Comparison of ENCODE assay signal across 8 mouse cellular contexts in genomic region chr11:50225611-50226378, GRCm38 (mm10). TPM values are rescaled to one million over a fixed set of nuclear protein-coding genes. Genes with fewer than 3 reads are reported as not detected.
DNase-seq lines count a peak whose midpoint lies in the region; ATAC-seq lines count a peak whose summit lies in the region.

No protein-coding gene starts in this region.

- peaks cover 17% of the 10 kb centered on the region for H3K4me1 ChIP-seq in embryonic facial prominence, embryonic 11.5 days (ENCODE audit: control insufficient read depth, insufficient read depth, low read length)
- H3K4me1 ChIP-seq in hindbrain, embryonic 10.5 days (replicated peaks): peaks cover 71% of the 10 kb centered on the region
- H3K4me1 ChIP-seq in limb, embryonic 13.5 days: peaks cover 54% of the 10 kb centered on the region
- peaks cover 39% of the 10 kb centered on the region for H3K4me1 ChIP-seq in midbrain, embryonic 16.5 days (ENCODE audit: control insufficient read depth, insufficient read depth, low read length)

- no peaks in the 10 kb centered on the region for H3K9me3 ChIP-seq in embryonic facial prominence, embryonic 11.5 days (replicated peaks; ENCODE audit: control insufficient read depth, low read length)
- no peaks in the 10 kb centered on the region for H3K9me3 ChIP-seq in hindbrain, embryonic 10.5 days
- no peaks in the 10 kb centered on the region for H3K9me3 ChIP-seq in limb, embryonic 13.5 days
- no peaks in the 10 kb centered on the region for H3K9me3 ChIP-seq in midbrain, embryonic 16.5 days (replicated peaks; ENCODE audit: control insufficient read depth, low read length, poor library complexity, severe bottlenecking)

- ATAC-seq in embryonic facial prominence, embryonic 11.5 days (replicated peaks; ENCODE audit: insufficient number of reproducible peaks, low FRiP score, low TSS enrichment, low read depth): peak; percentile 16; the same call in 1 of the 2 replicates
- ATAC-seq in limb, embryonic 13.5 days (ENCODE audit: low FRiP score, low read depth): no peak
- peak; percentile 15 for ATAC-seq in midbrain, embryonic 16.5 days

- H3K4me2 ChIP-seq in embryonic facial prominence, embryonic 11.5 days (ENCODE audit: low read depth, low read length): peak overlapping the region; percentile 81
- peak overlapping the region; percentile 91 for H3K4me2 ChIP-seq in limb, embryonic 13.5 days (replicated peaks)
- H3K4me2 ChIP-seq in midbrain, embryonic 16.5 days (ENCODE audit: low read length): peak overlapping the region; percentile 99

- no peaks in the 10 kb centered on the region for H3K36me3 ChIP-seq in embryonic facial prominence, embryonic 11.5 days (replicated peaks; ENCODE audit: control insufficient read depth, insufficient read depth, low read depth, low read length)
- H3K36me3 ChIP-seq in hindbrain, embryonic 10.5 days: 0 out of 2 replicates have a peak, but pooled peaks cover under 1% of the 10 kb centered on the region
- H3K36me3 ChIP-seq in limb, embryonic 13.5 days: 0 out of 2 replicates have a peak, but pooled peaks cover 2% of the 10 kb centered on the region
- H3K36me3 ChIP-seq in midbrain, embryonic 16.5 days (ENCODE audit: control insufficient read depth, insufficient read depth, low read length): no peaks in the 10 kb centered on the region

- peak overlapping the region; percentile 95 for H3K9ac ChIP-seq in embryonic facial prominence, embryonic 11.5 days (replicated peaks; ENCODE audit: low read length)
- peak overlapping the region; percentile 96 for H3K9ac ChIP-seq in limb, embryonic 13.5 days
- peak overlapping the region; percentile 96 for H3K9ac ChIP-seq in midbrain, embryonic 16.5 days (ENCODE audit: low read depth, low read length)

- DNase-seq in gastrocnemius, adult 18-20 months (ENCODE audit: low spot score): peak; percentile 50
- no peak for DNase-seq in gastrocnemius, postnatal 25 days
- DNase-seq in NIH3T3 (ENCODE audit: low read depth): peak; percentile 60
- DNase-seq in embryonic facial prominence, embryonic 11.5 days (ENCODE audit: low spot score): peak; percentile 45
- DNase-seq in hindbrain, embryonic 10.5 days (ENCODE audit: low spot score): peak; percentile 60
- DNase-seq in T-cell, adult 2 months (ENCODE audit: low spot score): no peak

- peak overlapping the region; percentile 91 for H3K4me3 ChIP-seq in embryonic facial prominence, embryonic 11.5 days (ENCODE audit: low read depth, low read length)
- H3K4me3 ChIP-seq in hindbrain, embryonic 10.5 days: peak overlapping the region; percentile 91
- H3K4me3 ChIP-seq in limb, embryonic 13.5 days: peak overlapping the region; percentile 94
- peak overlapping the region; percentile 83 for H3K4me3 ChIP-seq in midbrain, embryonic 16.5 days (ENCODE audit: low read depth, low read length)

- no peaks in the 10 kb centered on the region for H3K27me3 ChIP-seq in embryonic facial prominence, embryonic 11.5 days (ENCODE audit: control insufficient read depth, insufficient read depth, low read length)
- peaks cover 46% of the 10 kb centered on the region for H3K27me3 ChIP-seq in hindbrain, embryonic 10.5 days (ENCODE audit: insufficient read depth, poor library complexity, severe bottlenecking)
- H3K27me3 ChIP-seq in limb, embryonic 13.5 days: peaks cover 10% of the 10 kb centered on the region; the same call in 1 of the 2 replicates
- H3K27me3 ChIP-seq in midbrain, embryonic 16.5 days (ENCODE audit: control insufficient read depth, insufficient read depth, low read depth, low read length): no peaks in the 10 kb centered on the region

- 3% methylated on average over 34 of the region's 34 CpGs for WGBS in embryonic facial prominence, embryonic 11.5 days
- 4% methylated on average over 34 of the region's 34 CpGs for WGBS in hindbrain, embryonic 10.5 days
- WGBS in limb, embryonic 13.5 days: 3% methylated on average over 33 of the region's 34 CpGs
- WGBS in midbrain, embryonic 16.5 days: 3% methylated on average over 31 of the region's 34 CpGs

- H3K27ac ChIP-seq in embryonic facial prominence, embryonic 11.5 days (replicated peaks; ENCODE audit: low read depth, low read length): 0 out of 2 replicates have a peak overlapping the region, but pooled peaks have one; percentile 63
- H3K27ac ChIP-seq in hindbrain, embryonic 10.5 days: peak overlapping the region; percentile 96
- H3K27ac ChIP-seq in limb, embryonic 13.5 days: peak overlapping the region; percentile 76
- peak overlapping the region; percentile 94 for H3K27ac ChIP-seq in midbrain, embryonic 16.5 days (ENCODE audit: low read length)

RNA-seq across cellular contexts. Expression of gene Ltc4s, which starts 12.6 kb away (rescaled TPM):
- total RNA-seq in gastrocnemius, adult 18-20 months (2021): 1 to 10 TPM in 1 of 2 experiments, under 1 TPM in 1; 0.89 to 2.7 TPM
- 1 to 10 TPM; 2.9 to 3.7 TPM for total RNA-seq in gastrocnemius, postnatal 25 days (2021)
- polyA plus RNA-seq in embryonic facial prominence, embryonic 11.5 days (2014; fragmentation: Nextera tagmentation; extraction: Ambion mirVana): 0.36 and 0.57 TPM in 2 replicates
- 1.4 and 1.8 TPM in 2 replicates for polyA plus RNA-seq in hindbrain, embryonic 10.5 days (2016; fragmentation: Nextera tagmentation; extraction: Ambion mirVana)
- polyA plus RNA-seq in limb, embryonic 13.5 days (2015; fragmentation: Nextera tagmentation; extraction: Ambion mirVana): 0.79 and 1.3 TPM in 2 replicates
- 1.8 and 3.3 TPM in 2 replicates for polyA plus RNA-seq in midbrain, embryonic 16.5 days (2015; fragmentation: Nextera tagmentation; extraction: Ambion mirVana)

RNA-seq across cellular contexts. Expression of gene Mgat4b, which starts 15.1 kb away (rescaled TPM):
- 10 to 100 TPM; 38.3 to 39.1 TPM for total RNA-seq in gastrocnemius, adult 18-20 months (2021)
- total RNA-seq in gastrocnemius, postnatal 25 days (2021): 10 to 100 TPM; 27.6 to 38.9 TPM
- polyA plus RNA-seq in embryonic facial prominence, embryonic 11.5 days (2014; fragmentation: Nextera tagmentation; extraction: Ambion mirVana): 19.5 and 21.1 TPM in 2 replicates
- polyA plus RNA-seq in hindbrain, embryonic 10.5 days (2016; fragmentation: Nextera tagmentation; extraction: Ambion mirVana): 21.5 and 29.9 TPM in 2 replicates
- polyA plus RNA-seq in limb, embryonic 13.5 days (2015; fragmentation: Nextera tagmentation; extraction: Ambion mirVana): 17.1 and 20.5 TPM in 2 replicates
- 33.3 and 38.3 TPM in 2 replicates for polyA plus RNA-seq in midbrain, embryonic 16.5 days (2015; fragmentation: Nextera tagmentation; extraction: Ambion mirVana)

RNA-seq across cellular contexts. Expression of gene Sqstm1, which starts 15.2 kb away (rescaled TPM):
- total RNA-seq in gastrocnemius, adult 18-20 months (2021): 100 to 1,000 TPM; 521 to 604 TPM
- total RNA-seq in gastrocnemius, postnatal 25 days (2021): 100 to 1,000 TPM; 335 to 433 TPM
- polyA plus RNA-seq in embryonic facial prominence, embryonic 11.5 days (2014; fragmentation: Nextera tagmentation; extraction: Ambion mirVana): 135 and 142 TPM in 2 replicates
- polyA plus RNA-seq in hindbrain, embryonic 10.5 days (2016; fragmentation: Nextera tagmentation; extraction: Ambion mirVana): 147 and 210 TPM in 2 replicates
- 214 TPM in 2 replicates for polyA plus RNA-seq in limb, embryonic 13.5 days (2015; fragmentation: Nextera tagmentation; extraction: Ambion mirVana)
- polyA plus RNA-seq in midbrain, embryonic 16.5 days (2015; fragmentation: Nextera tagmentation; extraction: Ambion mirVana): 374 and 394 TPM in 2 replicates

RNA-seq across cellular contexts. Expression of gene Mrnip, which starts 51.6 kb away (rescaled TPM):
- total RNA-seq in gastrocnemius, adult 18-20 months (2021): 1 to 10 TPM; 2.4 to 2.7 TPM
- total RNA-seq in gastrocnemius, postnatal 25 days (2021): 1 to 10 TPM; 2.8 TPM
- 24.9 and 25.5 TPM in 2 replicates for polyA plus RNA-seq in embryonic facial prominence, embryonic 11.5 days (2014; fragmentation: Nextera tagmentation; extraction: Ambion mirVana)
- polyA plus RNA-seq in hindbrain, embryonic 10.5 days (2016; fragmentation: Nextera tagmentation; extraction: Ambion mirVana): 23.1 and 26.1 TPM in 2 replicates
- polyA plus RNA-seq in limb, embryonic 13.5 days (2015; fragmentation: Nextera tagmentation; extraction: Ambion mirVana): 18.0 and 18.7 TPM in 2 replicates
- polyA plus RNA-seq in midbrain, embryonic 16.5 days (2015; fragmentation: Nextera tagmentation; extraction: Ambion mirVana): 32.7 and 39.2 TPM in 2 replicates

Comparison
In these comparisons a context has a peak if more than half of its experiments do, and no peak if none do; other contexts are left out.
1. DNase-seq: peak in gastrocnemius, adult 18-20 months (single experiment), NIH3T3 (single experiment), embryonic facial prominence, embryonic 11.5 days (single experiment) and hindbrain, embryonic 10.5 days (single experiment); none in gastrocnemius, postnatal 25 days (single experiment) and T-cell, adult 2 months (single experiment).
2. Peak in every context shown above with its lines, with median percentiles within 50 percentile points of each other: H3K27ac ChIP-seq, H3K4me2 ChIP-seq, H3K4me3 ChIP-seq and H3K9ac ChIP-seq.